Mouse (Mus musculus): ENCODE measurements at regions not wholly inside any gene's neighbourhood (a gene's known extent, or its start where the extent isn't known, plus 50 kb on each side); places are given as distances from the start of the nearest gene placed in this dataset.

GRCm38 (mm10) chr11:30372924-30373323 is 98.7 kb downstream of the 4930505A04Rik start:
- no peak for DNase-seq

GRCm38 (mm10) chr11:30371963-30372362 is 99.7 kb downstream of the 4930505A04Rik start:
- DNase-seq, result no peak

- peak; percentile 49 to 69 for DNase-seq
These were observed 101.7 kb upstream of the Sptbn1 start for GRCm38 (mm10) chr11:30369601-30370240.

GRCm38 (mm10) chr11:30367373-30368225 is 99.6 kb upstream of the Sptbn1 start:
- peak; percentile 15 to 31 for DNase-seq

GRCm38 (mm10) chr11:30366491-30366890 is 98.5 kb upstream of the Sptbn1 start:
- no peak for DNase-seq

- DNase-seq, result peak; percentile 73 to 86
These were observed 97.0 kb upstream of the Sptbn1 start for GRCm38 (mm10) chr11:30364993-30365392.

GRCm38 (mm10) chr11:30364591-30364990 is 96.6 kb upstream of the Sptbn1 start:
- DNase-seq, result peak; percentile 38 to 65

- DNase-seq, result no peak
These were observed 90.2 kb upstream of the Sptbn1 start for GRCm38 (mm10) chr11:30358196-30358595.

GRCm38 (mm10) chr11:30355356-30355755 is 87.4 kb upstream of the Sptbn1 start:
- DNase-seq, result no peak

GRCm38 (mm10) chr11:30326371-30326770 is 58.4 kb upstream of the Sptbn1 start:
- peak; percentile 71 to 77 for DNase-seq

Data from heart, adult 18-20 months (tissue).